Mouse (Mus musculus) left cerebral cortex, adult 11 months (tissue): ENCODE measurements at regions not wholly inside any gene's neighbourhood (a gene's known extent, or its start where the extent isn't known, plus 50 kb on each side); places are given as distances from the start of the nearest gene placed in this dataset.

Experiments
- DNase-seq: peaks from one replicate; pipeline ENCODE4 v3.0.0; 2022; ENCODE audit warnings: low spot score

DNA sequence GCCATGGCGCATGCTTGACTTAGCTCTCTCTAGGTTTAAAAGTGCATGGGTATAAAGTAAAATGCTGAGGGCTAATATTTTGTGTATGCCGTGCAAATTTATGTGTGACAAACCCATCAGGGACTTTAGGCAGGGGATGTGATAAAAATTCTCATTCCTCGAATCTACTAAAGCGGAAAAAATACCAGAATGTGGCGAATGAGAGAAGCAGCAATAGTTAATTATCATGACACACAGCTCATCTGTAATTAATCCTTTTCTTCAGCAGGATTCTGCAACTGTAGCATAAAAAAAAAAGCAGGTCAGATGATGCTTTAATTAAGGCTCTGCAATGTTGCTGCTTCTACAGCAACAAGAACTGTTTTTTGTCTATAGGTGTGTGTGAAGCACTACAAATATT is 286.6 kb upstream of the Prkd1 start:
- no peak for DNase-seq

DNA sequence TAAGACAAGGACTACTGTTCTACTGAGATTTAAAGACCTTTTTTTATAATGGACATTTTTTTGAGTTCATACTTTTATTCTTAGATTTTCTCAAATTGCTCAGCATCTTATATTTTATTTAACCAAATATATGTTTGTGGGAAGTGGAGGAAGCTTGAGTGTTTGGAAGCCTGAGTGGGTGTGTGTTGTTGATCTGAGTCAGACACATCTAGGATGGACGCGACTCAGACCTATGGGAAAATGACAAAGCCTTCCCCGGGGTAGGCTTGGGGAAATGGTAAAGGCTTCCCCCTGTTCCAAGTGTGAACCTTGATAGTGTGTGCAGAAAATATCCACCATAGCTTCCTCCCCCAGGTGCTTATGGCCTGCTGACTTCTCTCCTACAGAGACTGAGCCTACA is 283.6 kb upstream of the Prkd1 start:
- no peak for DNase-seq

DNA sequence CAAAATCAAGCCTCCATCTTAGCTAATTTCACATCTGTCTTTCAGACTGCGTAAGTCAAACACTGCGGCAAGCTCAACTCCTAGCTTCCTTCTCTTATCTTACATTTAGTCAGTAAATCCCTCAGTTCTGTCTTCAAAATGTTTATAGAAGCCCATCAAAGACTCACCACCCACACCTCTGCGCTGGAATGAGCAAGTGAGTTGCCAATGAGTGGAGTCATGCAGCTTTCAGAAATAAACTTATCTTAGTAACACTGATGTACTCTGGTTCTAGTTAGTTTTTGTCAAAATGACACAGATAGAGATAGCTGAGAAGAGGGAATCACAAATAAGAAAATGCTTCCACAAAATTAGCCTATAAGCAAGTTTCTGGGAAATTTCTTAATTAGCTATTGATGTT is 280.7 kb upstream of the Prkd1 start:
- DNase-seq, result no peak

DNA sequence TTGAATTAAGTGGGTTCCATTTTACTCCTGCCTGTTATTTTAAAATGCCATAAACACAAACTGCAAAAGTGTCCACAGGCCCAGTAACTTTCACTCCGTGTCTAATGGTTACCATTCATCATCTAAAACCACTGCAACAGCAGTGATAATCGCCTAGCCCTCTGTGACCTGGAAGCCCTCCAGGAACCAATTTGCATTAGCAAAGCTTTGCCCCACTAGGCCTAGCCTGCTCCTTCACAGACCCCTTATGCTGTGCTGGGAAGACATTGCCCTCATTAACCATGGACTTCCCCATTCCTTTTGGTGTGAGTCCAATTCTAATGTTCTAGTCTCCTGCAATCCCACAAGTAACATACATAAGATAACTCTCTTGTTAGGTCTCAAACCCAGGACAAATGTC is 277.3 kb upstream of the Prkd1 start:
- DNase-seq, result no peak

DNA sequence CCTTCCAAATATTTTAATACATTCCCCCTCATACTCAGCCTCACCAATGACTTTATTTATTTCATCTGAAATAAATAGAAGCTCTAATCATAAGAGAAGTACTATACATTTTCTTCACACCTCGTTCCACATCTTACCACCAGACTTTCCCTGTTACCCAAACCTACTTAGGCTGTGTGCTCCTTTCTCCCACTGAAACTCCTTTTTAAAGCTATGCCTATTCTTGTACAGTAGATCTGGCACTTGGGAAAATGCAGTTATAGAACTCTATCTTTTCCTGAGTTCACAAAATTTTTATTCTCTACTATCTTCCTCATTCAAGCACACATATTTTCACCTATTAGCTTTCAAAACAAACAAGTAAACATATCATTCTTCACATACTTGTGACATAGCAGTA is 272.8 kb upstream of the Prkd1 start:
- DNase-seq, result no peak

DNA sequence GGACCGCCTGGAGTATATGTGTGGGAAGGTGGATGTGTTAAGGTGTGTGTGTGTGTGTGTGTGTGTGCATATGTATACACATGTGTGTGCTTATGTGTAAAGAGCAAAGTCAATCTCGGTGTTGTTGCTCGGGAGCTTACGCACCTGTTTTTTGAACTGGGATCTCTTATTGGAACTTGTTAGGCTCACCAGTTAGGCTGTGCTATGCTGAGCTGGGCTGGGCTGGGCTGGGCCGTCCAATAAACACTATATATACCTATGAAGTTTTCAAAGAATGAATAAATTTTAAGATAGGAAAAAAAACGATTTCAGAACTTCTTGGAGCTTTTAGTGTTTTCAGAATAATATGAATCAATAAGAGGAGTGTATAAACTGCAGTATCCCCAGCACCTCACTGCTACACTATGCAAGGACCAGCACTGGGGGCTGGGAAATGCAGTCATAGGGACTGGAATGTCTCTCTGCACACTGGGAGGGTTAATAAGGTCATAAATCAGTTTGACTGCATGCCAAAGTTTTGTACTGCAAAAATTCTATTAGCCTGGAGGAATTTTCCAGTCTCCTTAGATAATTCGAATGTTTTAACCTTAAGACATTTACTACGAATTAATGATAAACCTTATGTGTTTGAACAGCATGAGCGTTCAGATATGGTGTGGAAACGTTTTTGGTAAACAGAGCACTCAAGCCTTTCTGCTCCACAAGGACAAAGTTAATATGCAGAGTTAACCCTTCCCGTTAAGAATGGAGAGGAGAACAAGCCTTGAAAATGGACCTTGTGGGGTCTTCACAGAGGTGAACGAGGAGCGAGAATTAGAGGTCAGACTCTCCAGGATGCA is 250.9 kb upstream of the Prkd1 start:
- no peak for DNase-seq

DNA sequence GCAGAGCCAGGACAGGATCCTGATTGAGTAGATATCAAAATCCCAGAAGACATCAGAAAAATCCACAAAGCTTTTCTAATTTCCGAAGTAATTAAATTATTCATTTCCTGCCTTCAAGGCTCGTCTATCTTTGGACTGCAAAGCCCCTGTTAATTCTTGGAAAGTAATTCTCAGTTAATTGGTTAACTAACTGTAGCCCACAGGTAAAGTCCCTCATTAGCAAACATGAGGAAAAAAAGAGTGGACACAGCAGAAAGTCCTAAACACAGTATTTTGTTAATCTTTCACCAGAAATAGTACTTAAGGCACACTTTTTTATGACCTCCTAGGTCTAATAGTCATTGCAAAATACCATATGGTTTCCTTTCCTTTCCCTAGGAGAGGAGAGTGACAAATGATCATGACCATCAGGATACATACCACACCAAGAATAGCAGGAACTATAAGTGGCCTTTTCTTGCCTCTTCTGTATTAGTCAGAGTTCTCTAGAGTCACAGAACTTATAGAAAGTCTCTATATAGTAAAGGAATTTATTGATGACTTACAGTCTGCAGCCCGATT is 248.8 kb upstream of the Prkd1 start:
- no peak for DNase-seq

DNA sequence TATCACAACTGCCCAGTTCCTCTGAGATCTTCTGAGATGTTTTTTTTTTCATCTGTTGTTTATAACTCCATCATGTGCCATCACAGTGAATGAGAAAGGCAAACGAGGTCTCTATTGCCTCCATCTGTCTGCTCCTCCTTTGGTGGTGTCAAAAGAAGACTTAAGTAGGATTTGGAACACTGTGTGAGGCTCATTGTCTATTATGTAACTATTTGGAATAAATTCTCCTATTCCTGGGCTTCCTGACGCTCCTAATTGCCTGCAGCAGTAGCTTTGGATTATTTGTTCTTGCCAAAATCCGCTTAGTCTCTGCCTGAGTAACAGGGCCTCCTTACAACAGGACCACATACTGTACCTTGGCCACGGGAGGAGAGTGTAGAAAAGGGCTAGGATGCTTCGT is 244.7 kb upstream of the Prkd1 start:
- no peak for DNase-seq

DNA sequence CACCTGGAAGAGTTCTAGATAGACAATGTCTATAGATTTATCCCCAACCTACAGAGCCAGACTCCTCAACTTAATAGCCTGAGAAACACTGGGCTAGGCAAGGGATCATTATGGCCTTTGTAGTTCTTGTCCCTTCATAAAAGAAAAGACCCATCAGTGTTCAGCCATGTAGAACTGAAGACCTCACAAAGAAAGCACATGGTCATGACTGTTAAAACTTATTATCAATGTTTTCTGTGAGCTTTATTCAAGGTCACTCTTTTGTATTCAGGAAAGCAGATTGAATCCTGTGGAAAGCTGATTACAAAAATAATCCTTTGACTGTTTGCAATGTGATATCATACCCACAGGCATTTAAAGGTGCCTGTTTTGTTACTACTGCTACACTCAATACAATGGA is 226.9 kb upstream of the Prkd1 start:
- DNase-seq, result no peak

DNA sequence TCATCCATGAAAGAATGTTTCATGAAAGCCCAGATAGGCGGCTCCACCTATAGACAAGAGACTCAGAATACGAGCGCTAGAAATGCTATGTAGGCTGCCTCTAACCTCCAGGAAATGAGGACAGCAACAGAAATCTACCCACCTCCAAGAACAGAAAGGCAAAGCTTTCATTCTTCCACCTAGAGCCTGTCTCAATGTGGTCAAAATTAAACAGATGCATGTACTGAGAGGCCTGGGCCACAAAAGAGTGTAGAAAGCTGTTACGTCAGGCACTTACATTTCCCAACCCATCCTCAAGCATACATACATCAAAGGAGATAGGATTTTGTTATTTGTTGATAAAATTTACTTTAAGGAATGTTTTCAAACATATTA is 225.1 kb upstream of the Prkd1 start:
- DNase-seq, result no peak

DNA sequence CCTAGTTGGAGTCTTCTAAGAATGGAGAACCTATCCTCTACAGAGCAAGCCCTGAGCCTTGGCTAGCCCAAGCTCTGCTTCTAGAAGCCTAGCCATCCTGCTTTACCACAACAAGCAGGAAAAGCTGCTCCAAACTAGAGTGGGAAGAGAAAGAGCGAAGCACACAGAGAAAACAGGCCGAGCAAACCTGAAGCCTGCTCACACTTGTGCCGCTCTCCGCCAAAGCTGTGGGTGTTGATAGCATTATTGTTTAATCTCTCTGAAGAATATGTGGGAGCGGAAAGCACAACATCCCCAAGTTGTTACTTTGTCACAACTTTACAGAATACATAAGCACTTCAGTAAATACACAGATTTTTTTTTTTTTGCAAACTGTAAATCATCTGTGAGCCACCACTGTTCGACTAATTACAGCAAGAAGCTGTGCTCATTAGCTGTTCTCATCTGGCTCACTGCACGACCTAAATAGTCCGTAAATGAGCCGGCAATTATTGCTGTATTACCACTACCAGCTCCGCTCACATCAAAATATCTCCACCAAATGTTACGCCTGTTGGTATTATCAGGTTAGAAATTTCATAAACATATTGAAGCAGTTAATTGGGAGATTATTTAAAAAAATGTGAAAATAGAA is 224.6 kb upstream of the Prkd1 start:
- no peak for DNase-seq

DNA sequence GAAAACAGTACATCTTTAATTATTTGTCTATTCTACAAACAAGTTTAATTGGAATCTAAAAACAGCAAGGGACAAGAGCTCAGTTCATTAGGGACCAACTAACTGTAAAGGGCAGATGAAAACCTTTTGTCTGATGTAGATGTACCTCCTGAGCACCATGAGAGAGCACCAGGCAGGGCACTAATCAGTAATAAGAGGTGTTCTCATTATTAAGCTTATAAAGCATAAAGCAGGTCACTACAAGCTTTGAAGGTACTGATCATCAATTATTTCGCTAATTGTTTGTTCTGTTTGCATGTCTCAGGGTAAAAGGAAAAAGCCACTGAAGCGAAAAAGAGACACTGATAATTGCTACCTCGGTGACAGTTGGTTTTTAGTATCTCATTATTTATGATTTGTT is 202.7 kb upstream of the Prkd1 start:
- no peak for DNase-seq

DNA sequence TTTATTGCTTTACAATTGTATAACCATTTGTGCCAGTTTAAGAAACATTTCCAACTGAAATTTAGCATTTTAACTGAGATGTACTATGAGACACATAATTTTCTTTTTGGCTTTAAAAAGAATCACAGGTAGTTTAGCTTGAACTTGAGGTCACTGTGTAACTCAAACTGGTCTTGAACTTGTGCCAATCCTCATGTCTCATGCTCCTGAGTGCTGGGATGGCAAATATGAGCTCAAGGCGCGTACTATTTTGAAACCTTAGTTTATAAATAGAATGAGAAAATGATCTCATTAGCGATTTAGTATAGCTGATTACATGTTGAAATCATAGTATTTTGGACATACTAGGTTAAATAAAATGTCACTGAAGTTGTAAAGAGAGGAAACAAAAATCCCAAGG is 199.1 kb upstream of the Prkd1 start:
- DNase-seq, result no peak

DNA sequence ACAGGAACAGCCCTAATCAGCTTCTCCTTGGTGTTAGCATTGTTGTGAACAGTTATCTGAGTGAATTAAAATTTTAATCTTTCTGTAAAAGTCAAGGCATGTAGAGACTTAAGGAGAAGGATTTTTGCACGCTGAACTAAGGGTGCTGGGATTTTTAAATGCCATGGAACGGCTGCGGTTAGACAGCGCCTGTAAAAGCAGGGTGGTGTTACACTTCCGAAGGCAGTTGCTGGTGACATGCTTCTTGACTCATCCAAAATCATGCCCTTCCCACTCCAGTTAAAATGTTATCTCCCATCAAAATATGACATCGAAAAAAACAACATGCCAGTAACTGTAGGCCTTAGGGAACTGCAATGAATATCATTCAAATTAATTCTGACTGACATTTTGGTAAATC is 193.8 kb upstream of the Prkd1 start:
- no peak for DNase-seq

DNA sequence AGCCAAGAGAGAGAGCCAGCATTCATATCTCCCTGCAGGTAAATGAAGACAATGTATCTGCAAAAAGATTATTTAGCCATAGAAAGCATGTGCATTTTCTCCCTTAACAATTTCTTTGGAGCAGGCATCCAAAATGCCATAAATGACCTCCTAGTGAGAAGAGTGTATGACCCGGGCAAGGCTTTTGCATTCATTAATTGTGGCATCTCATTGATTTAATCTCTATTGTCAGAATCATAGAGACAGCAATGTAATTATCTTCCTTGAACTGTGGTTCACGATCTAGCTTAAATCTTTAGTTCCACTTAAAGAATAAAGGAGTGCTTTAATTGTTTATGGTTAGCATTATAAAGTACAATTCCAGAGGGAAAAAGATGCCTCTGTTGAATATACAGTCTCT is 190.5 kb upstream of the Prkd1 start:
- no peak for DNase-seq

DNA sequence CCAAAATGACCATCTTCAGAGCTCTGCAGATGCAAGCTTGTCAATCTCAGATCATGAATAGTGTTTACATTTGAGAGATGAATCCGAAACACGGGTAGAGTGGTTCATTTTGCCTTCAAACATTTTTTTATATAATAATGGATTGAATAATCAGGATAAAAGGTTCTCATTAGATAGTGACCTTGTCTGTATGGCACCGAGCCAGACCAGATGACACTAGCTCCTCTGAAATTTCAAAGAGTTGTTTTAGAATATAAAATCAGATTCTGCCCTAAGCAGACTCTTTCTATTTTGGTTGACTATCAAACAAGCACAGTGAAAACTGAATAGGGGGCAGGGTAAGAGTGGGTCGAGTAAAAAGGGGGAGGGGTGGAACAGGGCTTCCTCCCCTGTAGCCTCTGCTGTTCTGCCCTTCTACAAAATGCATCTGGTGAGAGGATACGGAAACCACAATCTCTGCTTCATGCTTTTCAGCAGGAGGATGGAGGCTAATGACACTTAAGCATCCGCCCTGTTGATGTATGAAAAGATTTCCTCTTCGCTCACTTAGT is 159.9 kb upstream of the Prkd1 start:
- DNase-seq, result no peak

DNA sequence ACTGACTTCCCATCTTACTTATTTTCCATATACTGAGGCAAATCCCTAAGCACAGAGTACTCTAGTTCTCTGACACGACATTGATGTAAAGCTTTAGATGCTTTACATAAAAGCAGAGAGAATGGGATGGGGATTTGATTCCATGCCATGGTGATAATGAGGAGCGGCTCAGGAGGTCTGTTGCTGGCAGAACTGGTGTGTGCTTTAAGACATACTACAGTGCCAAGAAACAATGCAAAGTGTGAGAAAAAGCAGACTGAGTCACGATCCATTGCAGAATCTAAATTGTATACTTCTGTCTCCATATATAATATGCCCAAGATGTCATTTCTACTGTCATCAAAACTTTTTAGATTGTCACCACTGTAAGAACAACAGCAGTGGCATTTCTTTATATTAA is 155.5 kb upstream of the Prkd1 start:
- peak; percentile 23 for DNase-seq

DNA sequence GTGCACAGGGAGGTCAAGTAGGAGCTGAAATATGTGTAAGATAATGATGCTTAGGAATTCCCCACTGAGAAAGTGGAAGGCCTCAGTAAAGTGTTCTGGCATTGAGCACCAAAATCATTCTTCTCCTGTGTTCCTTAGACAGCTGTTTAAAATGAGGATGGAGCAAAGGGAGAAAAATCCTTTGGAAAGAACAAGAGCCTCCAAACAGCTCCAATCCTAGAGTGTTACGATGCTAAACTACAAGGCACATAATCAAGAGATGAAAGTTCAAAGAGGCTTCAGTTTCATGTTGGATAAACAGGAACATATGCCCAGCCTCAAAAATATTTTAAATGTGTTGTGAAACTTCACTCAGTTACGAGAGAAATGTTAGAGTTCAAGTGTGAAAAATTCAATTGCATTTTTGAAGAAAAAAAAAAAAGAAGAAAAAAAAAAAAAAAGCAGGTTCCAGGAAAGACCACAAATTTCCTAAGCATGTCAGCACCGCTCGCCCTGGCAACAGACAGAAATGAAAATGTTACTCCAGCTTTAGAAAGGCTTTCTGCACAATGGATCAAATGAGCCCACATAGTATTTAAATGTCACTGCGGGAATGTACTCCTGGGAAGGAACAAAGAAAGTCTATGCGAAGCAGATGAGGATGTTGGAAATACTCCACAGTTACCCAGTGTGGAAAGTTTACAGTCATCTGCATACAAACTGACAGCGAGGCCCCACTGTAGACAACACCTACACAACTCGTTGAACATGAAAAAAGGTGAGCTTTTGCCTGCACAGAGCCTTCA is 116.5 kb upstream of the Prkd1 start:
- no peak for DNase-seq

DNA sequence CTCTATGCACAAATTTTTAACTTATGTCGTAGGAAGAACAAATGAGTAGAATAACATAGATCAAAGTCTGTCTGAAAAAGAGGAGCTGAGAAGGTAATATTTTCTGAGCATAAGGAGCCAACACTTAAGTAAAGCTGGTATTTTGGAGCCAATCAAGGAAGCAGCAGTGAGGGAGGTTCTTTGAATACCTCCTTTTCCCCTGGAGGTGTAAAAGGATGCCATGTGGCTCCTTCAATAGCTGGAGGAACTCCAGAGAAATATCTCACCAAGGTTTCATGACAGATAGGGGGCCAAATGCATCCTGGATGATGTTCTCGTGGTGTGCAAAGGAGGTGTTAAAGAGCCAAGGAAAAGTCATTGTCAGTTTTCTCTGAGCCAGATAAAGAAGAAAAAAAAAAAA is 115.6 kb upstream of the Prkd1 start:
- DNase-seq, result peak; percentile 24

DNA sequence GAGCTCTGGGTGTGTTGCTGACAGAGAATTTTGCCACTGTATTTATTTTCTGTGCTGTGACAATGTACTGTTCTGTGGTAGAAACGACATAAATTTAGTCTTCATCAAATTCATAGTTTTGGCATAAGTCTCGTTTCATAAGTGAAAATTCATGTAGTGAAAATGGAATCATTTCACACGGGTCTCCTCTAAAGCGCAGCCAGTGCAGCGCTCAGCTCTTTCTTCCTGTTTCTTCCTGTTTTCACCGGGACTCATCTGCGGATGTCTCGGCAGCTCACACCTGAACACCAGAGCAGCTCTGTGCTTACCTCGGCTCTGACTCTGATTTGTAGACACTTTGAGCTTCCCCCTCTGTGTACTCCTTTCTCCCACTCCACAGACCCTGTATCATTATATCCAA is 85.2 kb upstream of the Prkd1 start:
- no peak for DNase-seq

DNA sequence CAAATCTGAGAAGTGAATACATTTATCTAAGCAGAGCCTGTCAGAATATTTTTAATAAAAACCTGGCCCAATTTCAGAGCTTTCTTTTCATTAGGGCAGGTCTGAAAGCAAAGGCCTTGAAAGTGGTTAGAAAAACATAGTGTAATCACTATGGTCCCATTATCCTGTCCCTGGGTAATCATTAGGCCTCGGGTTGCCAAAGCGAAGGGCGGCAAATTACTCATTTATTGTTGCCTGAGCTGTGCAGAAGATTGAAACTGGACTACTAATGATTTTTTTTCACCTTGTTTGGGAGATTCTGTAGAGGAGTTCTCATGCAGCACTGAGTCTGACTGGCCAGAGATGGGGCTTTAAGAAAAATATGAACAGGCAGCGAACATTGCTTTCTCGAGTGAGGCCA is 63.7 kb upstream of the Prkd1 start:
- DNase-seq, result no peak

DNA sequence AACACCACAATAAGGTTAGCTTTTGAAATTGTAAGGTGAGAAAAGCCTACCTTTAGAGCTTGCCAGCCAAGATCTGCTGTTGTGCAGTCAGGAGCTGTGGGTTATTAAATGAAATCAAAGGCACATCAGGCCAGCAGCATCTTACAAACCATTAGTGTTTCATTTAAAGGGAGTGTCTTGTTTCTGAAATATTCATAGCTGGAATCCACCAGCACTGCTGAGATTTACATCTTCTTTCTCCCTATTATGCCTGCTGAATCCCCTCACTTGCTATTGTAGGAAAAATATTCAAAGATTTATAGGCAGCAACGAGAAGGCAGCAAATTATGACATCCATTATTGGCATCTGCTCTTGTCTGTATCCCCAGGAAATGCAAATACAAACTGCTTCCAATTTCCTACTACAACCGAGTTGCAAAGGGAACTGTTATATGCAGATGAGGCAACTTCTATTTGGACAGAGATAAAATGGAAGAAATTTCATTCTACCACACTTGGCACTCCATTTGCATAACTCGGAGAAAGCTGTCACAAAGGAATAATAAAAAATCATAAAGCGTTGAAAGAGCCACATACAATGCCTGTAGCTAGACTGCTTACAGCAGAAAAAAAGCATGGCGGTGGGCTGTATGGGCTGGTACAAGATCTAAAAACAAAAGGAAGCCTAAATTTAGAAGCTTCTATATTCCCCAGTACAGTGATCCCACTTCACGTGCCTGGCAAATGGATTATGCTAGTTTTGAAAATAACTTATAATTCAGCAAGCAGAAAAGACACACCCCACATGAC is 60.3 kb upstream of the Prkd1 start:
- no peak for DNase-seq
